Mouse (Mus musculus) spleen, postnatal 4 days (tissue): ENCODE results near the gene Slc25a11.

Source experiments
- DNase-seq, 2 experiments: peaks; one replicate each; pipeline ENCODE4 v3.0.0; 2022; ENCODE audit warnings: low spot score in 2 of 2

The Slc25a11 gene

DNA sequence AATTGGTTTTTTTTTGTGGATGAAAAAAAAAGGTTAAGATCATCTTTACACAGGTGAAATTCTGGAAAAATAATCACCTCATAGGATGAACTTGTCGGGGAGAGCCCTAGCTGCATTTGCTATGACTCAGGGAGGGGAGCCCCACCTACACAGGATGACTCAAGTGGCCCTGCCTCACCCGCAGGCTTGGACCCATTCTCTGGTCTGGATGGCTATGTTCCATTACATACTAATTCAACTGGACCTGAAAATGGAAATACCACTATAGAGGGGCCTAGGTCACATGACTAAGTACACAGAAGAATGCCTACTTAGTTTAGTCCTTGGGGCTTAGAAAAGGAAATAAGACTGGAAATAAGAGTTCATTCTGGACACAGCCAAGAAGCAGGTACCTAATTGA is 4.1 kb upstream of the Slc25a11 start:
- DNase-seq = no peak

DNA sequence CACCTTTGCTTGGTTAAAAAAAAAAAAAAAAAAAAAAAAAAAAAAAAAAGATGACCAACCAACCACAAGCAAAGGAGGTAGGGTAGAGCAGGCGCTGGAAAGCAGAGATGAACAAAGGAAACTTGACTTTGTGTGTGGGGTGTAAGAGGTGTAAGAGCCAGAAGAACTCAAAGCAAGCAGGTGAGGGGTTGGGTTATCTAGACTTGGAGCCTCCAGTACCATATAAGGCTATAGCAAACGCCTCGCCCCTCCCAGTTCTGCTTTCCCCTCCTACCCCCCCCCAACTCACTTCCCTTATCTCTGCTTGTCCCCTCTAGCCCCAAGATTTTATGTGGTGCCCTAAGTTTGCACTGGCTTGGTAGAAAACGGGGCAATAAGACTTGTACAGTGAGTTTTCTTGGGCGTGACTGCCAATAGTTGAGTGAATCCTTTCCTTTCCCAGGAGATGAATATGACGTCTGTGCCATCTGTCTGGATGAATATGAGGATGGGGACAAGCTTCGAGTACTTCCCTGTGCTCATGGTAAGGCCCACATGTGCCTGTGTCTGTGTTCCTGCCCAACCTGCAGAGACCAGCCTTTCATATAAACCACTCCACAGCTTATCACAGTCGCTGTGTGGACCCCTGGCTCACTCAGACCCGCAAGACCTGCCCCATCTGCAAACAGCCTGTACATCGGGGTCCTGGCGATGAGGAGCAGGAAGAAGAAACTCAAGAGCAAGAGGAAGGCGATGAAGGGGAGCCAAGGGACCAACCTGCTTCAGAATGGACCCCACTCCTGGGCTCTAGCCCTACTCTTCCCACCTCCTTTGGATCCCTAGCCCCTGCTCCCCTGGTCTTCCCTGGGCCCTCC is 3.3 kb upstream of the Slc25a11 start:
- DNase-seq = no peak

- DNase-seq = no peak
Measured at GRCm38 (mm10) chr11:70649185-70649734, 2.0 kb upstream of the Slc25a11 start.

- no peak for DNase-seq
Measured at GRCm38 (mm10) chr11:70648512-70648911, 1.2 kb upstream of the Slc25a11 start.

GRCm38 (mm10) chr11:70647716-70648420 is 589 bp upstream of the Slc25a11 start:
- DNase-seq = peak; percentile 62 to 86

DNA sequence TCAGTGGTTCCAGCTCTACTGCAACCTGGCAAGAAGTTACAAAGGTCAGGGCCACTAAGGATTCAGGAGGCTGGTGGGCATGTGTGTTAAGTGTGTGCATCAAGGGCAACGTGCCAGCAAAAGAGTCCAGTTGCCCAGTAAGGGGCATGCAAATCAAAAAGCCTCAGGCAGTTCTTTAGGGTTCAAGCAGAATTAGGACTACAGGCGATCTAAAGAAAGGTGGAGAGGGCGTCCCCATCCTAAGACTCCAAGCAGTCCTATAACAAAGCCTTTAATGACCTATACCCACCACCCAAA is 1.1 kb downstream of the Slc25a11 start:
- DNase-seq = no peak

DNA sequence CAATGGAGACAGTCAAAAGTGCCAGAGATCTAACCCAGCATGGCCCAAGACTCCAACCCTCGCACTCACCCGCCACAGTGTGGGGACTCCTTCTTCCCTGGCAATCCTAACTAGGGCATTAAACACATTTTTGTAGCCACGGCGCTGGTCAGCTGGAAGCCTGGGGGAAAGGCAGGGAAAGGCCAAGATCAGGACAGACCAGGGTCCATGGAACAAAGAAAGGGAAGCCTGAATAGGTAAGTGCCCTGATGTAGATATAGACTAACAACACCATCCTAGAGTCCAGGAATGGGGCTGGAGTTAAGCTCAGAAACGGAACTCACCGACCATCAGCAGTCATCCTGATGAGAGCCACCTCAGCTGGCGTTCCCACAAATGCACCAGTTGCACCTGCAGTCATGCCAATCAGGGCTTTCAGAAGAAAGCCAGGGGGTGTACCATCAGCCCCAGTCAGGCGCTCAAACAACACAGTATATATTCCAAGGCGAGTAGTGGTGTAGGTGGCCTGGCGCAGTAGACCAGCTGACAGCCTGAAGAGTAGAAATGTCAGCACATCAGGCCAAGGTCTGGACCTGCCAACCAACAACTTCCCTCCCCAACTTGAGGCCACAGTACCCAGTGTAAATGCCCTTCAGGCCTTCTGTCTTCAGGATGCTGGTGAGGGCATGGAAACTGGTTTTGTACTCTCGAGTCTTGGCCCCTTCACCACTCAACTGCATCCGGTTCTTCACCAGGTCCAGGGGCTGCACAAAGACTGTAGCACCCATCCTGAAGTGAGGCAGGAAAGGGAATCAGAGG is 1.6 kb downstream of the Slc25a11 start:
- DNase-seq = peak in 1 of 2 experiments; percentile 64

DNA sequence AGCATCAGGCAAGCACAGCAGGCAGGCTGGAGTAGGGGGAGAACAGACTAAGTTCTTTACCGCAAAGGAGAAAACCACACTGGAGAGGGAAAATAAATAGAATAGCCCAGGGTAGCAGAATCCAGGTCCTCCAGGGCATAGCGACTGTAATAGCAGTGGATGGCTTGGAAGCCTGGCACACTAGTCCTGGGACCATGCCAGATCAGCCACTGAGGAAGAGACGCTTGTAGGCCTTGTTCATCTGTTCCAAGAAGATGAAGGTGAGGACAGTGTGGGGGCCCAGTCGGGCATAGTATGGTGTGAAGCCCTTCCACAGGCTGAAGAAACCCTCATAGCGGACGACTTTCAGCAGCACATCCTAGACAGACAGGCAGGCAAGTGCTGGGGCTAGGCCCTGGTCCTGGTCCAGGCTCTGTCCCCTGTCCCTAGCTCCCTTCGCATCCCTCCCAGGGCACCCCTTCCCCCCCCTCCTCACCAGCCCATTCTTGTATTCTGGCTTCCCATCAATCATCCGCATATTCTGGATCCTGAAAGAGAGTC is 2.6 kb downstream of the Slc25a11 start:
- peak in 1 of 2 experiments; percentile 58 for DNase-seq

- no peak for DNase-seq
Measured at GRCm38 (mm10) chr11:70643051-70643450, 4.2 kb downstream of the Slc25a11 start.

GRCm38 (mm10) chr11:70641241-70641640 is 6.0 kb downstream of the Slc25a11 start:
- peak in 1 of 2 experiments; percentile 58 for DNase-seq

- no peak for DNase-seq
Measured at GRCm38 (mm10) chr11:70639976-70640375, 7.3 kb downstream of the Slc25a11 start.

- DNase-seq = peak in 1 of 2 experiments; percentile 62
Measured at GRCm38 (mm10) chr11:70638714-70639278, 8.5 kb downstream of the Slc25a11 start, which contains the start of gene Gp1ba. Gene Gp1ba, plus strand, starts transcription at chr11:70639122.

- DNase-seq = no peak
Measured at GRCm38 (mm10) chr11:70638293-70638692, 9.0 kb downstream of the Slc25a11 start.

DNA sequence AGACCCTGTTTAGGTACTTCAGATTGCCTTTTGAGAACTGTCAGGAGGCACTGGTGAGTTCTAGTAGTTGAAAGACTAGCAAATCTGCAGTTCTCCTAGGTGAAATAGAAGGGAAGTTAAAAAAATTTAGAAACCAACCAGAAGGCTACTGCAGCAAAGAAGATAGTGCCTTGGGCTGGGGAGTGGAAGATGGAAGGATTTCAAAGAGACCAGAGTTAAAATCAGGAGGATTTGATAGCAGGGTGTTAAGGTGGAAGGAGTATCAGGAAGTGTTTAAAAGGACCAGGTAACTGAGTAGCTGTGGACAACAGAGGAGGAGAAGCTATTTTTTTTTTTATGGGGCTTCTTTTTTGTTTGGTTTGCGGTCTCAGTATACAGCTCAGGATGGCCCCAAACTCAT is 9.5 kb downstream of the Slc25a11 start:
- no peak for DNase-seq

DNA sequence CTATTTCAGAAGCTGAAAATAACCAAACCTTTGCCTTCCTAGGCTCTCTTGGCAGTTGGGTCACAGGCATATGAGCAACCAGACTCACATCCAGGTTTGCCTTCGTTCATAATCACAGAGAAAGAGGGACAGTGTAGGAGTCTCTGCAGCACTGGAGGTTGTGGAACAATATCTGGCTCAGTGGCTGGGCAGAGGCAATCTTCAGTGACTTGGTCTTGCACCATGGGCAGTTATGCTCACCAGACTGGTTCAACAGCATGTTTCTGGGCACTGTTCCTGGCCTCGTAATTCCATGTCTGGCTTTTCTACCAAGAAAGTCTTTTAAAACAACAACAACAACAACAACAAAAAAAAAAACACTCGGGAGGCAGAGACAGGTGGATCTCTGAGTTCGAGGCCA is 11.7 kb downstream of the Slc25a11 start:
- DNase-seq = no peak

DNA sequence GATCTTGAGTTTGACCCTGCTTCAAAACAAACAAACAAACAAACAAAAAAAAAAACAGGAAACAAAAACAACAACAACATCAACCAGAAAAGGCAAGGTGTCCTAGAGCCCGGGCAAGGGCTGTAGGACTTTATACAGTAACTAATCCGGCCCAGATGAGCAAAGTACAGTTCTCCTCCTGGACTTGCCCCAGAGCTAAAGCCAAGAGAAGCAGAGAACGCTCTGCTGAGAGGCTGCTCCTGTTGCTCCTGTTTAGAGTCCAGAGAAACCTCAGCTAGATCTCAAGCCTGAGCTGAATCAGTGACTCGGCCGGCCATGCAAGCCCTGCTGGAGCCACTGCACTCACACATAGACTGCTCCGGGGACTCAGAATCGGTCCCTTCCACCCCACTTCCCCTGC is 17.1 kb downstream of the Slc25a11 start:
- DNase-seq = no peak

GRCm38 (mm10) chr11:70629557-70629956 is 17.7 kb downstream of the Slc25a11 start:
- peak in 1 of 2 experiments; percentile 61 for DNase-seq

GRCm38 (mm10) chr11:70628431-70628830 is 18.8 kb downstream of the Slc25a11 start:
- DNase-seq = no peak

GRCm38 (mm10) chr11:70626877-70627276 is 20.4 kb downstream of the Slc25a11 start:
- DNase-seq = no peak

DNA sequence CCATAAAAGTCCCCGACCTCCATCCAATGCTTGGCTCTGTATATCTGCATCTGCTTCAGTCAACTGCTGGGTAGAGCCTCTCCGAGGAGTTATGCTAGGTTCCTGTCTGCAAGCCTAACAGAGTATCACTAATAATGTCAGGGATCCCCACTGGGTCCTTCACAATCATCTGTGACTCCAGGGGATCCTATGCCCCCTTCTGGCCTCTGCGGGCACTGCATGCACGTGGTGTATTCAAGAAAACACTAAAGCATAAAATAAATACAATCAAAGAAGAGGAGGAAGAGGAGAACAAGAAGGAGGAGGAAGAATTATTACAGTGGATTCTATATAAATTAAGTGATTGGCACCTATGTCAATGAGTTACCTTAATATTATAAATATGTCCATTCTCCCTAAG is 21.8 kb downstream of the Slc25a11 start:
- DNase-seq = peak; percentile 62 to 84

DNA sequence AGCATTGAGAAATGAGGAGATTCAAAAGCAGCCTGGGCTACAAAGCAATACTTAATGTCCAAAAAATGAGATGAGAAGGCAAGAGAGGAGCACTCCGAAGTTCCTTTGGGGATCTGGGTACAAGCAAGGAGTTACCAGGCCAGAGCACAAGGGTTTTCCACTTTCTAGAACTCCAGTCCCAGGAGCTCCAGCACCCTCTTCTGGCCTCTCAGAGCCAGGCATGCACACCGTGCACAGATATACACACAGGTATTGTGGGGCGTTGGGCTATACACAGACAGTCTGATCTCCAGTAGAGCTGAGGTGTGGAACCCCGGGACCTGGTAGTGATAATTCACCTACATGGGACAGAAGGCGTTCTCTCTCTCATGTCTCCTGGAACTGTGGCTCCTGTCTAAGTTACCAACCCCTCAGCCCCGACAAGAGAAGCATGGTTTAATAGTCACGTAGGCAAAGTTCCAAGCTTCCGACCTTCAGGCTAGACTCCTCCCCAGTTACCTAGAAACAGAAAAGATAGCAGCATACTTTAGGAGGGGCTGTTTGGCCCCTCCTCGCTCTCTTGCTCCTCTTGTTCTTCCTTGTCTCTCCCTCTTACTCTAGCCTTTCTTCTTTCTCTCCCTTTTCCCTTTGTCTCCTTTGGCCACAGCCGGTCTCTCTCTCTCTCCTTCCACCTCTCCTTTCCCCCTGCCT is 24.1 kb downstream of the Slc25a11 start:
- no peak for DNase-seq
